Mouse (Mus musculus): ENCODE measurements around the gene Klhl31. TPM values are rescaled to one million over a fixed set of nuclear protein-coding genes. Genes with fewer than 3 reads are reported as not detected.

Klhl31 gene
- total RNA-seq, 4 experiments from 2014 or later = 595 to 734 (median 690) TPM

DNA sequence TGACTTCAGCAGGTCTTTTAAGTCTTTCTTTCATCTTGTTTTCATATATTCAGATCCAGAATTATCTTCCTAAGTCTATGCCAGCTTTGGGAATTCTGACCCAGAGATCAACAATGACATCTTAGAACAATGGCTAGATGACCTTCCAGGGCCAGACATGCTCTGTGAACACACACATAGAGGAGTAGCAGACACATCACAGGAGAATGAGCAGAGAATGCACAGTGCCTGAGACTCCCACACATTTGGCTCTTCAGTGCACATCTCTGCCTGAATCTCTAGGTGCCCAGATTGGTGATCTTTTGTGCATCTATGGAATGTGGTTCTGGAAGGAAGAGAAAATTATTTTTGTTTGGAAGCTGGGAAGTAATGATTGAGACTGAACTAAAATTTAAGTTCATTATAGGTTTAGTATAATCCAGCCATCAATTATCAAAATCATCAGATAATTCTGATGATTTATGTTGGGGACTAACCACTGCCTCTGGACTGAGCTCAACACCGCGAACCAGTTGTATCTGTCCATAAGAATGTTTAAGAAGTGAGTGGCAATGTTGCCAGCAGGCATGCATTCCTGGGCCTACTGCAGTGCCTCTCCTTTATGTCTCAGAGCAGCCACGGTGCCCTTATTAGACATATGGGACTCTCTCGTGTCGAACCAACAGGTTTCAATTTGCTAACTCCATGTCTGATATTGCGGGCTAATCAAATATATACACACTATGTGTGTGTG lies 12.8 kb upstream of the Klhl31 start:
- no peak for DNase-seq (ENCODE audit: low spot score in 2 of 2)

DNA sequence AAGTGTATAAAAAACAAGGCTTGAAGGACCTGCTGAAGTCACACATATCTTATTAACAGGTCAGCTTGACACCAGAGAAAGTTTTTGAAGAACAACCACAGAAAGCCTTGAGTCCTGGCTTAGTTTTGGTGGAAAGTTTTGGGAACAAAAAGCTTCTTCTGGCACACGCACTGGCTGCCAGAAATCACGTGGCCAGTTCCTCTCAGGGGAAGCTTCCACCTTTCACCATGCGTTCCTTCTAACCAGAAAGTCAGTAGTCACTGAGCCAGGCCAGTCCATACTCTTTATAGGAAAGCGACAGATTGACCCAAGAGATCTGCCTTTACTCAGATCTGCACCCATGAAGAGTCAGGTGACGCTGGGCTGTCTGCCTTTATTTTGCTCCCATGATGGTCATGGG lies 12.1 kb upstream of the Klhl31 start:
- DNase-seq (ENCODE audit: low spot score in 2 of 2) = no peak

DNA sequence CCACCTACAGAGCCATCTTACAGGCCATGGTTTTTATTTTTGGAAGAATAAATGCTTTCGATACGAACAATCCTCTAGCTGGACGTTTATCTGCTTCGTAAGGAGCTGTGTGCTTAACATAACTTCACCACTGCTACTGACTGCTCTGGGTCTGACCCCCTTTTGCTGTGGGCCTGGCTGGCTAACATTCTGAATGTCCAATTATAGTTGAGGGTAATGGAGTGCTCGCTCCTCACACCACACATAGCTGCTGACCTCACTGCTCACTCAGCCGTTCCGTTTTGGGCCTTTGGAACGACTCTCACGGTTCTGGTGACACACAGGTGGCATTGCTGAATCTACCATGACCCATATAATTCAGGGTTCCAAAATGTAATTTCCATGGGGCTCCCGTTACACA lies 7.6 kb upstream of the Klhl31 start:
- DNase-seq (ENCODE audit: low spot score in 2 of 2) = peak; percentile 59 to 70

DNA sequence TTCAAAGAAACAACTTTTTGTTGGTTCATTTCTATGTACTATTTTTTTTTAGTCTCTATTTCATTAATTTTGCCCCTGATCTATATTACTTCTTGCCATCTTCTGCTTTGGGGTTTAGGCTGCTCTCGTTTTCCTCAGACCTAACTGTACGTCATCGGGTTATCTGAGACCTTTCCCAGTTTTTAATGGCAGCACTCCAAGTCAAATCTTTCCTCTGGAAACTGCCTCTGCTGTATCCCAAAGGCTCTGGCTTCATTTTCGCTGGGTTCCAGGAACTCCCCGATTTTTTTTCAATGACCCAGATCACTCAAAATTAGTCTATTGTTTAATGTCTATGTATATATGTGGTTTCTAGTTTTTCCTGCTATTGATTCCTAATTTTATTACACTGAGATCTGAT lies 6.6 kb upstream of the Klhl31 start:
- no peak for DNase-seq (ENCODE audit: low spot score in 2 of 2)

DNA sequence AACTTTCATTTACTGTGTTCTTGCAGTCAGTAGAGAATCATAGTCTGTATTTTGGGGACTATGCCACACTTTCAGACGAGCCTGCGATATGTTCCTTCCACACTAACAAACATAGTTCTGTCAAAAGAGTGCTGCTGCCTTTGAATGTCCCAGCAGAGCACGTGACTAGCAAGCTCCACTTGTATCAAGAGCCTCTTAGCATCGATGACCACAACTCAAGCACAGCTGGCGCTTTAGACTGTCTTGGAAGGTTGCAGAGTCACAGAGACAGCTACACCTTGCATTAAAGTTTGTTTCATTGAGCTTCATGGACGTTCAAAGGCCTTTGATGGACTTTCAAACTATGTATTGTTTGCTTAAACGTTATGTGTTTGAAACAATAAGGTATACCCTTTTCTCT lies 5.5 kb upstream of the Klhl31 start:
- DNase-seq (ENCODE audit: low spot score in 2 of 2) = no peak

DNA sequence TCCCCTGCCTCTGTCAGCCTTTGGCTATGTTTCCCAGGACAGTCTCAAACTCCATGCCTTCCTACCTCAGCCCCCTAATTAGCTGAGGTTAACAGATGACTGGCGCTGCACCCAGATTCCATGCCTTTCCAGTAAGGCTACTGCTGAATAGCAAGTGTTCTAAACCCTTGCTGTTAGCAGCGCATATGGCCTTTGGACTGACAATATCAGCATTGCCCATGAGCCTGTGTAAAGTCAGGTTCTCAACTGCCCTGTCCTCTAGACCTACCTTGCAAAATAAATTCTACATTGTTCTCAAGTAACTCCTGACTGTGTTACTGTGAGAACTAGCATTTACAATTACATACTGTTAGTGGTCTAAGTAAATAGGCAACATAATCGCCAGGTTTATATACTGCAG lies 3.9 kb upstream of the Klhl31 start:
- DNase-seq (ENCODE audit: low spot score in 2 of 2) = no peak

DNA sequence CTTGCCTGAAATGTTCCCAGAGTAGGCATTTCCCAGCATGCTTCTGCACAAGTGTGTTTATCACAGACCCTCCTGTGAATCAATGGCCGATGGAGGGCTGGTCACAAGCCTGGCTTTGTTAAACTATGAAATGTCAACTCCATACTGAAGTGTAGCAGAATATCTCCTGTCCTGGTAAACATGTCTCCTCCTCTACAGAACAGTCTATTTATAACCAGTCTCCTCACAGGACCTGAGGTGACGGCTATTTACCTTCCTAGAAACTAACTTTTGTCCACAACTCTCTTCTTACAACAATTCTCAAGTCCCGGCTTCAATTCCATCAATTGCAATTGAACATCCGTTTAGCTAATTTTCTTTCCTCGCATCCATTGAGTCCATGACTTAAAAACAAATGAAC lies 297 bp upstream of the Klhl31 start:
- no peak for DNase-seq (ENCODE audit: low spot score in 2 of 2)

DNA sequence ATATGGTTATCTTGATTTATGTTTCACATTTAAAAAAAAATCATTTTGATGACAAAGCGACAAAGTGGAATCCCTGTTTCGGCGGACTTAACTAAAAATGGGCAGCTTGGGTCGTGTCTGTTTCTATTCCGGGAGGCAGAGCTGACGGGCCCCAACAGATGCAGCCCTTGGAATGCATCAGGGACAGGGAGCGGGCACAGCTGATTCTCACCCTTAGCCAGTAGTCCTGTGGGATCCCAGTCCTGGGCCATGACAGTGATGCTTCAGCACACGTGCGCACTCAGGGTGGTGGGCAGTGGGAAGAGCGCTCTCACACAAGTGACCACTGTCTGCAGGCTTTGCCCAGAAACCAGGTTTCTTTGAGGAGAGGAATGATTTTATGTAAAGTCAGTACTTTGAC lies 1.1 kb downstream of the Klhl31 start:
- DNase-seq (ENCODE audit: low spot score in 2 of 2) = peak; percentile 57 to 74

DNA sequence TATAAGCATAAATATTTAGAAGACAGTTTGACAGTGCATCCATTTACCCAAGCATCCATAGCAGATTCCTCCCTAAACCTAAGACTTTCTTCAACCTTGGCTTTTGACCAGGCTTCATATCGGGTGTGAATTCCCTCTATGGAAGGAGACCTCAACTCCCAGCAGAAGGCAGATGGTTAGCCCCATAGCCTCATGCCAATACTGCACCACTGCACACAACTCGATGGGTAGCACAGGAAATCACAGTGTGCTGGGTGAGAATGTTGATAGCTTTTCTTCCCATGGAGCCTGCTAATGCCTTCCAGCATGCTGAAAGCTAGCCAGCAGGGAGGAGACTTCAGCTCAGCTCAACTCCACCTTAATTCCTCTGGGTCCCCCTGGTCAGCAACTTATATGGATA lies 8.9 kb downstream of the Klhl31 start:
- DNase-seq (ENCODE audit: low spot score in 2 of 2) = no peak

DNA sequence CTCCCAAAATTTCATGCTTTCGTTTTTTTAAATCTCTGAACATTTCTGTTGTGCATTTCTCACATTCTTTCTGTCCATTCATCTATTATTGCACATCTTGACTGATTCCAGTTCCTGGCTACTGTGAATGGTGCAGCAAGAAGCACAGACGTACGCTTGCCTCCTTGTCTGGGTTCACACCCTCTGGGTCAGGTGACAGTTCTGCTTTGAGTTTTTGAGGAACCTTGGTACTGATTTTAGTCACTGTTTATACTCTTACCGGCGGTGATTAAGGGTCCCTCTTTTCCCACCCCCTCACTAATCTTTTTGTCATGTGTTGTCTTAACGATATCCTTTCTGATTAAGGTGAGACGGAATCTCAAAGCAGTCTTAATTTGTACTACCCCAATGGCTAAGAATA lies 15.5 kb downstream of the Klhl31 start:
- DNase-seq (ENCODE audit: low spot score in 2 of 2) = no peak

DNA sequence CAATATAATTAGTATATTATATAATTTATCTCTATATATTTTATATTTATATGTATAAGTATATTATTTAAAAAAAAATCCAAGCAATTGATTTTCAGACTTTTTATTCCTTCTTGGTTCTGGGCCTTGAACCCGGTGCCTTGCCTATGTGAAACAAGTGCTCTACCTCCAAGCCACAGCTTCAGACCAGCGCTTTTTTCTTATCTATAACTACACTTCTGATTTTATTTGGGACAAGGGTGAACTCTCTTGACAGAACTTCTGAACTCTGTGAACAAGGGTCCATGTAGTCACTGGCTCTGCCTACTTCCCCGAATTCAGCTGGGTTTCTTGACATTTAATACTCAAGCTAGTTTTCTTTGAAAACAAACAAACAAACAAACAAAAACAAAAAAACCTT lies 17.6 kb downstream of the Klhl31 start:
- no peak for DNase-seq (ENCODE audit: low spot score in 2 of 2)

DNA sequence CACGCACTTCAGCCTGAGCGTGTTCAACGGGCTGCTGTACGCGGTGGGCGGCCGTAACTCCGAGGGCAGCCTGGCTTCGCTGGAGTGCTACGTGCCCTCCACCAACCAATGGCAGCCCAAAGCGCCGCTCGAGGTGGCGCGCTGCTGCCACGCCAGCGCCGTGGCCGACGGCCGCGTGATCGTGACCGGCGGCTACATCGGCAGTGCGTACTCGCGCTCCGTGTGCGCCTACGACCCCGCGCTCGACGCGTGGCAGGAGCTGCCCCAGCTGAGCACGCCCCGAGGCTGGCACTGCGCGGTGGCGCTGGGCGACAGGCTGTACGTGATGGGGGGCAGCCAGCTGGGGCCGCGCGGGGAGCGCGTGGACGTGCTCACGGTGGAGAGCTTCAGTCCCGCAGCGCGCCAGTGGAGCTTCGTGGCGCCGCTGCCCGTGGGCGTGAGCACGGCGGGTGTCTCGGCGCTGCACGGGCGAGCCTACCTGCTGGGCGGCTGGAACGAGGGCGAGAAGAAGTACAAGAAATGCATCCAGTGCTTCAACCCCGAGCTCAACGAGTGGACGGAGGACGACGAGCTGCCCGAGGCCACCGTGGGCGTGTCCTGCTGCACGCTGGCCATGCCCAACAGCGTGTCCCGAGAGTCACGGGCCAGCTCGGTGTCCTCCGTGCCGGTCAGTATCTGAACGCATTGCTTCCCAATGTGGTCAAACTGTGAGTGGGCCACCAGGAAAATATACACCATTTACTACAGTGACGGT lies 19.1 kb downstream of the Klhl31 start:
- DNase-seq (ENCODE audit: low spot score in 2 of 2) = no peak

DNA sequence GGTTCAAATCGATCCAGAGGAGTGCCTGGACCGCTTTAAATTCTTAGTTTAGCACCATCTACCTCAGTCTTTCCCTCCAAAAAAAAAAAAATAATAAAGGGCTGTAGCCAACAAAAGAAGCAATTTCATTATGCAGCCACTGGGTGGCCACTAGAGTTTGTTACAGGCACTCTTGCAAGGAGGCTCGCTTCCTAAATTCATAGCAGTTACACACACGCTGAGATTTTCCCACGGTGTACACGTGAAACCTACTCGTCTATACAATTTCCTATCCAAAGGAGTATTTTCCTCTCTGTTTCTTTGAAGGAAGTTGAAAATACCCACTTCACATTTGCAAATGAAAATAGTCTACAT lies 19.6 kb downstream of the Klhl31 start:
- DNase-seq (ENCODE audit: low spot score in 2 of 2) = no peak

DNA sequence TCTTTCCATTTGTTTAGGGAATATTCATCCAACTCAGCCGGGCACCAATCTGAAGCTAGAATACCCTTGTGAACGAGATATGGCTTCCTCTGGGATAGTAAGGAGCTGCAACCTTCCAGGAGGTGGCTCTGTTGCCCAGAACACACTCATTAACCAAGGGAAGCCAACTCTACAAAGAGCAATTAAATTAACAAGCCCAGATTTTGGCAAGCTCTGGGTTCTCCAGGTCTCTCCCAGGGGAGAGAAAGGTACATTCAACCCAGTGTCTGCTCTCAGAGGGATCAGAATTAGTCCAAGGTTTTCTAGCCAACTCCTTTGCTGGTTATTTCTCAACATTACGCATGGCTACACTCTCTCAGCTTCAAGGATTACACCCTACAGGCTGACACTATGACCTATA lies 26.6 kb downstream of the Klhl31 start:
- DNase-seq (ENCODE audit: low spot score in 2 of 2) = no peak

DNA sequence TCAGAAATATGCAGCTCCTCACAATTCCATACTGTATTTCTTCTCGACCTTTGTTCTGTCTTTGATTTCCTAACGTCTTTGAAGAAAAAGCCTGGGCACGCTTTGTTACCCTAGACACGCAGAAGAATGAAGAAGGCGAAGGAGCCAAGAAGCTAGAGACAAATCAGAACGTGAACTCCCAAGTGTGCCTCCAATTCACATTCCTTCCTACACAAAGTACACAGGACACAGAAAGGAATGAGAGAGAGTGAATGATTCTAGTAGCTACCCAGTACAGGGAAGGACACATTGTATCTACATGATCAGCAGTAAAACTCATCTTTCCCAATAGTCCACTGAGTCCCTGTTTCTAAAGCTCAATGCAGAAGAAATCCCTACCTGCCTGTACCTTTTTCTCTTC lies 33.8 kb downstream of the Klhl31 start:
- DNase-seq (ENCODE audit: low spot score in 2 of 2) = no peak

DNA sequence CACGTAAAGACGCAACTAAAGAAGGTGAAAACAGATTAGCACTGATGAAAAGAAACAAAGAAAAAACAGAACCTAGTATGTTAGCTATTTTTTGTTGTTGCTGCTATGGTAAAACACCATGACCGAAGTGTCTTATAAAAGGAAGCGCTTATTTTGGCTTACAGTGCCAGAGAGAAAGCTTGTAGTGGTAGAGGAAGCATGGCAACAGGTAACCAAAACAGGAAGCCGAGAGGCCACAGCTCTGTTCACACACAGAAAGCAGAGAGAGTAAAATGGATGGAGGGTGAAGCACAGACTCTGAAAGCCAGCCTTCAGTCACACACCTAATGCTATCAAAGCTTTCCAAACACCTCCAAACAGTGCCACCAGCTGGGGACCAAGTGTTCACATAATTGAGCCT lies 34.7 kb downstream of the Klhl31 start:
- DNase-seq (ENCODE audit: low spot score in 2 of 2) = no peak

DNA sequence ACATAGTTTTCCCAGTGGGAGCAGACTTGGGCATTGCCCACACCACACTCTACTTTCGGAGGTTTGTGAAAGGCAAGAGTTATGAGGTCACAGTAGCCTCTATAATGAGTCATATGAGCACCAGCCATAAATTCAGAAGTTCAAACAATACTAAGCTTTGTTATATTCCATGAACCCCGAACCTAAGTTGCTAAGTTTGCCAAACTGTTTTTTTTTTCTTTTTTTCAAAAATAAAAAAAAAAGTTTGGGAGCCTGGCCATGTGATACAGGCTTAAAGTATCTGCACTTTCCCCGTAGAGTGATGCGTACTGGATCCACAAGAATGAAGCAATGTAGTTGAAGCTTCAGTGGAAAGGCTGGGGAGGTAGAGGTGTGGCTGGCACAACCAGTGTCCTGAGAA lies 36.9 kb downstream of the Klhl31 start:
- DNase-seq (ENCODE audit: low spot score in 2 of 2) = no peak

DNA sequence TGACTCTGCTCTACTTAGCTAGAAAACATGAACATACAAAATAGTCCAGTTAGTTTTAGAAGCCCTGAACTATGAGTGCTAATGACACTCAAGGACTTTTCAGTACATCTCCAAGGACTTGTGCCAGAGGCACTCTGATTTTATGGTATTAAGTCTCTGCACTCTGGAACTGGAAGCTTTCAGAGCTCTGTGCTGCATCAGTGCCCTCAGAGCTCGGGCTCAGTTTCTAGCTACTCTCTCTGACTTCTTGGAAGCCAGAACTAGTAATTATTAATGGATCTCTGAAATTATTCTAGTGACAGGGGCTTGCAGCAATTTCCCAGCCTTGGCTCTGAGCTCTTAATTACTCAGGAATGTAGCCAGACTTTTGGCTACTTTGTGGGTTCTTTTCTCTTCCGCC lies 37.7 kb downstream of the Klhl31 start:
- DNase-seq (ENCODE audit: low spot score in 2 of 2) = no peak

DNA sequence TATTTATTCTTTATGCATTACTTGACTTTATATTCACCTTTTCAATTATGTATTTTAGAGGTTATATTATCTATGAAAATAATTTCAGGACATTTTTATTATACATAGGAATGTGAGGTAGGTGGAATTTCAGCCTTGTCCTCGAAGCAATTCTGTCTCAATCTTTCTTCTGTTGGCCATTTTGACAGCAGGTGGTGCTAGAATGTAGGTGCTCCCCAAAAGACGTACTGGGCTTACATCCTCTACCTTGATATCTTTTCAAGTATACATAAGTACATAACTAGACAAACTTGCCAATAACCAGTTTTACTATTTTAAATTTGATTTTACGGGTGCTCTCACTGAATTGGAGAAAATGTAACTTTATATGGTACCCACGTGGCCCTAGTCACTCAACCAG lies 48.6 kb downstream of the Klhl31 start:
- DNase-seq (ENCODE audit: low spot score in 2 of 2) = no peak

DNA sequence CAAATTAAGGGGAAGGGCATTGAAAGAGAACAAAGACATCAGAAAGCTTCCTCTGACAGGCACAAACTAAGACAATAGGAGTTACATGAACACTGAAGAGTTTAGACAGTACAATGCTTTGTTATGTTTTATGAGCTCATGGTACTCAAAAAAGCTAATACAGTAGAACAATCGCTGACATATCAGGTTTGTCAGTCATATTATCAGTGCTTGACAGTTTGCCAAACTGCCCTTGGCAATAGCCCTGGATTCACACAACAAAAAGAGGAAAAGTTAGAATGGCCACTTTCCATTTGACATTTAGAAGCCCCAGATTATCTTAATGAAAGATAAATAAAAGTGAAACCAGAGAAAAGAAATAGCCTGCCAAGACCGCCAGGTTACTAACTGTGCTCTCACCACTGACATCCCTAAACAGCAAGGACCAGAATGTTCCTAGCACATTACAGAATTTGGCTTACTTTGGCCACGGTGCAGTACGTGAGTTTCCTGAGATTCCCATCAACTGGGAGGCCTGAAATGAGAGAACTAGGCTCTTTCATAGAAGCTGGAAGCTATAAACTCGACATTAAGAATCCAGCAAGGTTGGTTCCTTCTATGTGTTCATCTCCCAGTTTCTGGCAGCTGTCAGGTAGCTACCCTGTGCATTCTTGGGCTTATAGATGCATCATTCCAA lies 49.7 kb downstream of the Klhl31 start:
- no peak for DNase-seq (ENCODE audit: low spot score in 2 of 2)

DNA sequence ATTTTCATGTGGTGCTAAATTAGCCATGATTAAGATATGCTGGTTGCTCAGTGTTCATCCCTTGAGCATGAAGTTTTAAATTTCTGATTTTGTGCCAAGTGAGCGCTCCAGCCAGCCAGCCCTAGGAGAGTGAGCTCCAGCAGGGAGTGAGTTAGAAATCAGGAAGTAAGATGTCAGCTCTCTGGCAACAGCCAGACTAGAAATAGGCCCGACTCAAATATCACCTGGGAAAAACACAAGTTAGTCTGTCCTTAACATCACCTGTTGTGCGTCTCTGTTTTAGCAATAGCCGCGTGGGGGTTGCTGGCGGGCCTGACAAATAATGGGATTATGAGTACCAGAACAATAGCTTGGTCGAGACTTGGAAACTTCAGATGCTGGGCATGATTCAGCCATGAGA lies 56.4 kb downstream of the Klhl31 start:
- DNase-seq (ENCODE audit: low spot score in 2 of 2) = peak in 1 of 2 experiments; percentile 4

DNA sequence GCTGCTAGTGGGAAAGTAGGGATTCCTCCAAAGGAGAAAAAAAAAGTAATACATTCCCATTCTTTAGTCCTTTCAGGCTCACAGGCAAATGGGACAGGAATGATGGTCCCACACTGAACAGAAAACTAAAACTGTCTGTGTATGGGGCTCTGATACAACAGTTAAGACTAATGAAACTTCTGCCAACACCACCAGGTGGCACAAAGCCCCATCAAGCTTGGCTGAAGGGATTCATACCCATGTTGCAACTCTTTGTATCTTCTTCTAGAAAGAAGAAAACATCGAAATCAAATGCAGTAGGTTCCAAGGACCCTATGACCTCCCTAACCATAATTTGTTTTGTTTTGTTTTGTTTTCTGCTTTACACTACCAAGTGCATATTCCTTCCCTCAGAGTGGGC lies 57.1 kb downstream of the Klhl31 start:
- no peak for DNase-seq (ENCODE audit: low spot score in 2 of 2)

DNA sequence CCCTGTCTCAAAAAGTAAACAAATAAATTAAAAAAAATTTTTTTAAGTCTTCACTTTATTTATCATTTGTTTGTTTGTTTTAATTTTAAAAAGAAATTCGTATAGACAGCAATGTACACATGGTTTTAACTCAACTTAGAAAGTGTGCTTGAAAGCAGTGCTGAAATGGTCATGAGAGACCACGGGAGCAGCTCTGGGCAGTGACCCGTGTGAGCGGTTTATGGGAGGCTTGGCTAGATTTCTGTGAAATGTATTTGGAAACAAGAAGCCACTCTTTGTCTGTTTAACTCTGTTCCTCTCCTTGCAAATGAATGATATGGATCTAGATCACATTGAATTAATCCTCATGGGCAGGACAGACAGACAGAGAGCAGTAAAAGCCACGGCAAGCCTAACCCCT lies 59.3 kb downstream of the Klhl31 start:
- no peak for DNase-seq (ENCODE audit: low spot score in 2 of 2)
